Mouse (Mus musculus) left cerebral cortex, postnatal 25 days (tissue): ENCODE measurements at regions not wholly inside any gene's neighbourhood (a gene's known extent, or its start where the extent isn't known, plus 50 kb on each side); places are given as distances from the start of the nearest gene placed in this dataset.

ENCODE experiments used
- DNase-seq, 2 experiments: peaks; one replicate each; pipeline ENCODE4 v3.0.0; 2022; ENCODE audit warnings: low spot score in 2 of 2, mixed read lengths in 1 of 2
- intact Hi-C: fragments of 180-260 bp; cut with DNase I; formaldehyde crosslinking; loops from one replicate; pipeline ENCODE4 v1.15.1; 2025

DNA sequence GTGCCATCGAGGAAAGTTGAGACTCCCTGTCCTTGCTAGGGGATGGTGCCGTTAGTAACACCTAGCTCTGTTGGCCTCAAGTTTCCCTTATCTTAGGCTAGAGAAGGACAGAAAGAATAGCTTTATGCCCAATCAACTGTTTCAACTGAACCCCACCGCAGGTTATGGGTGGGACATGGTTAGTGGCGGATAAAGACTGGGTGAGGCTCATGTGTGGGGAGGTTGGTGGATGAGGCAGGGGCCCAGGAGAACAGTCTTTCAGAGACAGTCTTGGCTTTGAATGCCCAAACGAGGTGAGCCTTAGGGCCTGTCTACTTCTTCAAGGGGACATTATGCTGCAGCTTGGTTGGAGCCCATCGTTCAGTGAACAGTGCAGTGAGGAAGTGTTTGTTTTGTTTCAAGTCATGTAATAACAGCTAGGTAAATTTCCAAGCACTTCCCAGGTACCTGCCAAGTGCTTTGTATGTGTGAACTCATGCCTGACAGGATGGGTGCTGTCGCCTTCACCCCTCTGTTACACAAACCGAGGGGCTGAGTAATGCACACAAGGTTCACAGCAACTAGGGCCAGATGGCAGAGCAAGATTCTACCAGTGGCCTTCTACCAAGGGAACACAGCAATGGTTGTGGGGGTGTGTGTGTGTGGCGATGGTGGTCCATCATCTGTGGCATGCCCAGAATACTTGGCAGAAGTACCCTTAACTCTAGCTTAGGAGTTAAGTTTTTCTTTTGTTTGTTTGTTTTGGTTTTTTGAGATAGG lies 1199.6 kb upstream of the A1bg start:
- intact Hi-C loops: no loop called here
- no peak for DNase-seq

DNA sequence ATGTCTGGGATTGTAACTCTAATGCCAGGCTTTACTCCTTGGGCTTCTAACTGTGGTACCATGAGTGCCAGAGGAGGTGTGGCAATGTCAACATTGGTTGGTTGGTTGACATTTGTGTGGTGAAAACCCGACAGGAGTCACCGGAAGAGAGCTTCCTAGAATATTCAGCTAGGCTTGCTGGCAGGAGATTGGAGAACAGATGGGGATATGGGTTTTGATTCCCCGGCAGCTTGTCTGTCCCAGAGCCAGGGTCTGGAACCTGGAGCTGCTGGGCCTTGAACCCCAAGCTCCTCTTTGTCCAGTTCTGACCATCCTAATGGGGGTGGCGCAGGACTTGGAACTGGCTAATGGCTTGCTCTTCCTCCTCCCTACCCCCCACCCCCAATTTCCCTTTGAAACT lies 1198.9 kb upstream of the A1bg start:
- DNase-seq: no peak
- intact Hi-C loops: no loop called here

GRCm38 (mm10) chr15:62120735-62121134 lies 1197.9 kb upstream of the A1bg start:
- DNase-seq: no peak
- intact Hi-C loops: no loop called here

- intact Hi-C loops: no loop called here
- DNase-seq: no peak
Measured at GRCm38 (mm10) chr15:62118997-62119396, 1196.2 kb upstream of the A1bg start.

GRCm38 (mm10) chr15:62116184-62116583 lies 1193.4 kb upstream of the A1bg start:
- intact Hi-C loops: no loop called here
- DNase-seq: no peak

DNA sequence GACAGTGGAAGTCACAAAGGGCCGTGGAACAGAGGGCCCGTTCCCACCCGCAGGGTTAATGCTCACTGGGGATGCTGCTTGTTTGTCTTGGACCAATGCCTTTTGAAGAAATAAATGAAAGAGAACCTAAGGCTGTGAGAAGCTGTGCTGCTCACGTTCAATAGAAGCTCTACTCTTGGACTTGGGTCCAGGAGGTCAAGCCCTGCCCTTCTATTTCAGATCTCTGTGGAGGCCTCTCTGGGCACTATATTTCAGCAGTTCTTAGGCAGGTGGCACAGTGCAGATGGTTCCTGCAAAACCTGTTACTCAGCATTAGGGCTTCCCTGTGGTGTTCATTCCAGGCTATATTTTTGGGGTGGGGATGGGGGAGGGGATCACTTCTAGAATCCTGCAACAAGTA lies 1192.0 kb upstream of the A1bg start:
- intact Hi-C loops: no loop called here

DNA sequence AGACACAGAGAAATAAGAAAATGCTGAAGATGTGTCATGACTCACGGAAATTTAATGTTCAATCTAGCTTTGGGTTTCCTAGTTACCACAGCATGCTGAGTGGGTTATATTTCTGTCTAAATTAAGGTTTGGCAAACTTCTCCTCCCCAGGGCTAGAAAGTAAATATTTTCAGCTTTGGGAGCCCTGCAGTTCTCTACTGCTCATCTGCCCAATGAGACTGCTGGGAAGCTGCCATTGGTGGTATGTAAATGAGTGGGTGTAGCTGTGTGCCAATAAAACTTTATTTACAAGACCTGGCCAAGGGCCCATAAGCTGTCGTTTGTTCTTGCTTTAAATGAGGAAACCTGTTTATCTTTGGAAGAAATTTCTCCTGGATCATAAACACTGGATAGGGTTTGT lies 1189.3 kb upstream of the A1bg start:
- intact Hi-C loops: no loop called here
- DNase-seq: peak; percentile 42 to 83

More for the DNA sequence above, 1192.0 kb upstream of the A1bg start:
- no peak for DNase-seq

DNA sequence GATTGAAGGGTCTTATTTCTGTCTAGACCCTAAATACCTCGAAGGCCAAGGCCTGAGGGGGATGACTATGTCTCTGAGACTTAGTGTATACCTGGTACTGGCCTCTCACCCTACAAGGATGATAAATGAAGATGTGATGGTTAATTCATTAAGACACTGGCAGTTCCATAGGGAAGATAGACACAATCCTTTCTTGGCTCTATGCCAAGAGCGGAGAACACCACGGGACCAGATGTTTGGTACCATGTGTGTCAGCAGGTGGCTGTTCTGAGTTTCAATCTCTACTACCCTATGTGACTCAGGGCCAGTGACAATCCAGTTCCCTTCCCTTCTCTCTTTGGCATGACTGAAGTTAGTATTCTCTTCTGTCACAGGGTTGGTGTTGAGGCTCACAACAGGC lies 1185.2 kb upstream of the A1bg start:
- no peak for DNase-seq
- intact Hi-C loops: no loop called here

GRCm38 (mm10) chr15:62106518-62106975 lies 1183.7 kb upstream of the A1bg start:
- DNase-seq: peak; percentile 56 to 74
- intact Hi-C loops: no loop called here

DNA sequence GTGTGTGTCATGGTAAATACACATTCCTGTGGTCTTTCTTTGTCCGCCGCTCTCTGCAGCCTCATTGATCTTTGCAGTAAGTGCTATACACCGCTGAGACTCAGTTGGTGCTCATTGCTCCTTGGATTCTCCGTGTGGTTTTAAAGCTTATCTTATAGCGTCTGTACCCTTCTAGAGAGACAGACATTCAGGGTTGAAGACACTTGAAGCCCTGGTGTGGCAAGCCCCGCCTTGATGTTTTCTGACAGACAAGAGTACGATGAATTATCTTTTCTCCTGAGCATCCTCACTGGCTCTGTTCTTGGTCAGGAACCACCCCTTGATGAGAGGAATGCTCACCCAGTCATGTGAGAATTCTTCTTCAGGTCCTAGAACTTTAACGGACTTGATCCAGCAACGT lies 1182.7 kb upstream of the A1bg start:
- intact Hi-C loops: no loop called here
- DNase-seq: no peak

DNA sequence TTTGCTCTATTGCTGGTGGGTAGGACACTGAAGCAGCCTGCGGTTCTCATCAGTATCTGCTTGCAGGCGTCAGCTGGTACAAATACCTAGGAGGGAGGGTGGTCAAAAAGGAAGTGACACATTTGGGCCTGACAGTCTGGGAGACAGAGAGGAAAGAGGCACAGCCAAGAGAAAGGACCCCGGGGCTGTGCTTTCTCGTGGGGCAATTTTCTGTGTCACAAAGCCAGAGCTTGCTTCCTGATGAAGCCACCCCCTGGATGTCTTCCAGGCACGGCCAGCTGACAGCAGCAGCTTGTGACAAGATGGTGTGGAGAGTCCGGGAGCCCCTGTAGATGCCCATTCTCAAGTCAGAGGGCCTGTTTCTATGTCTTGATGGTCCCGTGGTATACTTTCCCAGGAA lies 1181.8 kb upstream of the A1bg start:
- intact Hi-C loops: no loop called here
- peak in 1 of 2 experiments; percentile 35 for DNase-seq

- DNase-seq: no peak
- intact Hi-C loops: no loop called here
Measured at GRCm38 (mm10) chr15:62099683-62100082, 1176.9 kb upstream of the A1bg start.

GRCm38 (mm10) chr15:62098791-62099660 lies 1176.2 kb upstream of the A1bg start:
- intact Hi-C loops: no loop called here
- no peak for DNase-seq

DNA sequence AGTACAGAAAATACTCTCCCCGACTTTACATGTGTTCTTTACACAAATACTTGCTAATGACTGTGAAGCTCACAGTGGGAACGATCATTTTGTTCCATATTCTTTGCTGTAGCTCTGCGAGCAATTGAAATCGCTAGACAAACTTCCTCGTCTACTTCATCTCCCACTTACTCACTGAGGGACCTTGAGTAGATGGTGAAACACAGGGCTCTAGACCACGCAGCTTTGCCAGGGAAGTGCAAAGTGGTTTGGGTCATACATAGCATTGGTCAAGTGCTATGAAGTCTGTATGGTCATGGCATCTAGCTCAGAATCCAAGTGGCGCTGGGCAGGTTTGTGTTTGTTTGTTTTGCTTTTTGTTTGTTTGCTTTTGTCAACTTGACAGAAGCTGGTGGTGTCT lies 1174.0 kb upstream of the A1bg start:
- intact Hi-C loops: no loop called here
- DNase-seq: no peak

GRCm38 (mm10) chr15:62095198-62095597 lies 1172.4 kb upstream of the A1bg start:
- no peak for DNase-seq
- intact Hi-C loops: no loop called here

DNA sequence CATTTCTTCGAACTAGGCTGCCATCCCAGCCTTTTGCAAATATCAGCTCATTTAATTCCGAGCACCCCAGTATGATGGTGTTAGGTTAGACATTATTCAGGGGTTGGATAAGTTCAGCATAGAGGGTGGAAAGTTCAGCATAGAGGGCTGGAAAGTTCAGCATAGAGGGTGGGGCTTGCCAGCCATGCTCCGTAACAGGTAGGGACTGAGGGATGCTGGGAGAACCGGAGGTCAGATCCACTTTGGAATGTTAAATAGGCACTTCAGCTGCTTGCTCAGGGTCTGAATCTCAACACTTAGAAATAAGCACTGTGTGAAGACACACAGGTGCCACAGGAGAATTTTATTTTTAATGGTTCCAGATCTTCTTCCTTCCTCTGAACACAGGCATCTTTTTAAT lies 1170.9 kb upstream of the A1bg start:
- no peak for DNase-seq
- intact Hi-C loops: no loop called here

- intact Hi-C loops: no loop called here
- no peak for DNase-seq
Measured at GRCm38 (mm10) chr15:62092671-62093185, 1169.9 kb upstream of the A1bg start.

GRCm38 (mm10) chr15:62091746-62092659 lies 1169.2 kb upstream of the A1bg start:
- DNase-seq: no peak
- intact Hi-C loops: no loop called here

DNA sequence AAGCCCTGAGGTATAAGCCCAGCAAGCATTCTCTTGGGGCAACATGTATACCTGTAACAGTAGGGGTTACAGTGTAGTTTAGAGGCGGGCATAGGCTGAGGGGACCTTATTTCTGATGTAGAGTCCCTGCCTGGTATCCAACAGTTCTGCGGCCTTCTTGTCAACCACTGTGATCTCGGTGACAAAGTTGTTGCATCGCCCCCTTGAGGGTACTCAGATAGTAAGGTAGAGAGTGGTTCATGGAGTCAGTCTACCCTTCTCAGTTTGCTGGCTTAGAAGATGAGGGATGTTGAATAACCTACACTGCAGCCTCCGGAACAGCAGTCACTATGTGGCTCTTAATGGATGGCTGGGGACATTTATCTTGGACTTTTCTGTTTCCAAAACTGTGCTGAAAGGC lies 1168.3 kb upstream of the A1bg start:
- DNase-seq: no peak
- intact Hi-C loops: no loop called here

DNA sequence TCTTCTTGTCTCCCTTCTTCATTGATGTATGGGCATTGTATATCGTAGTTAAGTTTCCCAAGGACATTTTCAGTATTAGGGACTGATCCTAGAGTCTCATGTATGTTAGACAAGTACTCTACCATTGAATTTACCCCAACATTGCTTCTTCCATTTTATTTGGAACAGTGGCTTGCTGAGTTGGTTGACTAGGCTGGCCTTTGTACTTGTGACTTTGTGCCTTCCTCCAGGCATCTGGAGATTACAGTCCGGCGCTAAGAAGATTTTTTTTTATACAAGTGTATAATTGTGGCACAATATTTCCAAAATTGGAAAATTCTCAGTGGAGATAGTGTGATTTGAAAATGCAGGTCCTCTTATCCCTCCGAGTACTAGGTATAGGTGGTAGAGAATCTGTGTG lies 1165.5 kb upstream of the A1bg start:
- intact Hi-C loops: no loop called here
- no peak for DNase-seq
